Mouse (Mus musculus): ENCODE measurements around the gene Pygb. TPM values are rescaled to one million over a fixed set of nuclear protein-coding genes. Genes with fewer than 3 reads are reported as not detected.

Pygb gene
- total and polyA plus RNA-seq, 2 experiments from 2014 or later: 282 to 581 TPM

GRCm38 (mm10) chr2:150858724-150859487 is 72.4 kb downstream of the Pygb start:
- Histone ChIP-seq H3K9ac (replicated peaks; ENCODE audit: low read depth, low read length) (no peak overlapping the region), H3K4me2 (ENCODE audit: low read depth, low read length) (no peak overlapping the region), H3K4me1 (ENCODE audit: control insufficient read depth, insufficient read depth) (no peaks in the 10 kb centered on the region), H3K27ac (ENCODE audit: low read depth) (no peak overlapping the region), H3K27me3 (ENCODE audit: control insufficient read depth, insufficient read depth, low read length) (no peaks in the 10 kb centered on the region), H3K4me3 (ENCODE audit: low read depth, low read length) (no peak overlapping the region), H3K9me3 (replicated peaks; ENCODE audit: control insufficient read depth, low read length) (no peaks in the 10 kb centered on the region), H3K36me3 (replicated peaks; ENCODE audit: control insufficient read depth, insufficient read depth, low read length) (0 out of 2 replicates have a peak, but pooled peaks cover 4% of the 10 kb centered on the region)
- DNase-seq (ENCODE audit: low spot score): no peak
- WGBS: 82% methylated on average over 9 of the region's 9 CpGs
- TF ChIP-seq EP300 (IDR thresholded peaks at IDR 0.05; ENCODE audit: low read depth) (no peak), CTCF (IDR thresholded peaks at IDR 0.05; ENCODE audit: low read depth) (no peak)
- no peak for ATAC-seq (ENCODE audit: insufficient read depth, low read depth)

- TF ChIP-seq EP300 (IDR thresholded peaks at IDR 0.05; ENCODE audit: low read depth): no peak
- no peak for TF ChIP-seq CTCF (IDR thresholded peaks at IDR 0.05; ENCODE audit: low read depth)
- Histone ChIP-seq H3K9ac (replicated peaks; ENCODE audit: low read depth, low read length) (no peak overlapping the region), H3K4me3 (ENCODE audit: low read depth, low read length) (no peak overlapping the region), H3K27me3 (ENCODE audit: control insufficient read depth, insufficient read depth, low read length) (no peaks in the 10 kb centered on the region), H3K9me3 (replicated peaks; ENCODE audit: control insufficient read depth, low read length) (no peaks in the 10 kb centered on the region), H3K4me2 (ENCODE audit: low read depth, low read length) (no peak overlapping the region), H3K36me3 (replicated peaks; ENCODE audit: control insufficient read depth, insufficient read depth, low read length) (0 out of 2 replicates have a peak, but pooled peaks cover 4% of the 10 kb centered on the region), H3K27ac (ENCODE audit: low read depth) (no peak overlapping the region), H3K4me1 (ENCODE audit: control insufficient read depth, insufficient read depth) (no peaks in the 10 kb centered on the region)
- ATAC-seq (ENCODE audit: insufficient read depth, low read depth): no peak
- 69% methylated on average over 11 of the region's 11 CpGs for WGBS
- no peak for DNase-seq (ENCODE audit: low spot score)
These were observed 73.4 kb downstream of the Pygb start for GRCm38 (mm10) chr2:150859709-150860470.

DNA sequence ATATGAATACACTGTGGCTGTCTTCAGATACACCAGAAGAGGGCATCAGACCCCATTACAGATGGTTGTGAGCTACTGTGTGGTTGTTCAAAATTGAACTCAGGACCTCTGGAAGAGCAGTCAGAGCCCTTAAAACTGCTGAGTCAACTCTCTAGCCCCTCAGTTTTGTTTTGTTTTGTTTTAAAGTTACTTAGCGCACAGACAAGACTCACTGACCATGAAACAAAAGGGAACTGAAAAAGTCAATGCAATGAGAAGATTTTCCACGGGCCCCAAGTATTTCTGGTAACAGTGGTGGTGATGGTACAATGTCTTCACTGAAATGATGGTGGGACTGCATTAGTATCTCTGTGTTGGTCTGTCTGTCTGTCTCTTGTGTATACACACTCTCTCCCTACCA is 74.6 kb downstream of the Pygb start:
- WGBS: 86% methylated on average over 2 of the region's 2 CpGs
- no peak overlapping the region for H3K27ac ChIP-seq (ENCODE audit: low read depth)
- TF ChIP-seq EP300 (IDR thresholded peaks at IDR 0.05; ENCODE audit: low read depth) (no peak), CTCF (IDR thresholded peaks at IDR 0.05; ENCODE audit: low read depth) (no peak)
- no peak overlapping the region for H3K9ac ChIP-seq (replicated peaks; ENCODE audit: low read depth, low read length)
- no peaks in the 10 kb centered on the region for H3K4me1 ChIP-seq (ENCODE audit: control insufficient read depth, insufficient read depth)
- no peaks in the 10 kb centered on the region for H3K27me3 ChIP-seq (ENCODE audit: control insufficient read depth, insufficient read depth, low read length)
- DNase-seq (ENCODE audit: low spot score) (no peak), ATAC-seq (ENCODE audit: insufficient read depth, low read depth) (no peak)
- H3K4me2 ChIP-seq (ENCODE audit: low read depth, low read length): no peak overlapping the region
- no peak overlapping the region for H3K4me3 ChIP-seq (ENCODE audit: low read depth, low read length)
- H3K36me3 ChIP-seq (replicated peaks; ENCODE audit: control insufficient read depth, insufficient read depth, low read length): no peaks in the 10 kb centered on the region
- H3K9me3 ChIP-seq (replicated peaks; ENCODE audit: control insufficient read depth, low read length): no peaks in the 10 kb centered on the region

GRCm38 (mm10) chr2:150867021-150867420 is 80.5 kb downstream of the Pygb start:
- TF ChIP-seq EP300 (IDR thresholded peaks at IDR 0.05; ENCODE audit: low read depth) (no peak), CTCF (IDR thresholded peaks at IDR 0.05; ENCODE audit: low read depth) (no peak)
- Histone ChIP-seq H3K27me3 (ENCODE audit: control insufficient read depth, insufficient read depth, low read length) (no peaks in the 10 kb centered on the region), H3K4me1 (ENCODE audit: control insufficient read depth, insufficient read depth) (no peaks in the 10 kb centered on the region), H3K9ac (replicated peaks; ENCODE audit: low read depth, low read length) (no peak overlapping the region), H3K4me3 (ENCODE audit: low read depth, low read length) (no peak overlapping the region), H3K9me3 (replicated peaks; ENCODE audit: control insufficient read depth, low read length) (no peaks in the 10 kb centered on the region), H3K36me3 (replicated peaks; ENCODE audit: control insufficient read depth, insufficient read depth, low read length) (no peaks in the 10 kb centered on the region), H3K27ac (ENCODE audit: low read depth) (no peak overlapping the region), H3K4me2 (ENCODE audit: low read depth, low read length) (no peak overlapping the region)
- 94% methylated on average over 2 of the region's 2 CpGs for WGBS
- no peak for DNase-seq (ENCODE audit: low spot score)
- ATAC-seq (ENCODE audit: insufficient read depth, low read depth): no peak

- Histone ChIP-seq H3K4me2 (ENCODE audit: low read depth, low read length) (no peak overlapping the region), H3K9me3 (replicated peaks; ENCODE audit: control insufficient read depth, low read length) (no peaks in the 10 kb centered on the region), H3K36me3 (replicated peaks; ENCODE audit: control insufficient read depth, insufficient read depth, low read length) (no peaks in the 10 kb centered on the region), H3K4me3 (ENCODE audit: low read depth, low read length) (no peak overlapping the region), H3K4me1 (ENCODE audit: control insufficient read depth, insufficient read depth) (no peaks in the 10 kb centered on the region), H3K27ac (ENCODE audit: low read depth) (no peak overlapping the region), H3K27me3 (ENCODE audit: control insufficient read depth, insufficient read depth, low read length) (no peaks in the 10 kb centered on the region), H3K9ac (replicated peaks; ENCODE audit: low read depth, low read length) (no peak overlapping the region)
- DNase-seq (ENCODE audit: low spot score) (no peak), ATAC-seq (ENCODE audit: insufficient read depth, low read depth) (no peak)
- TF ChIP-seq CTCF (IDR thresholded peaks at IDR 0.05; ENCODE audit: low read depth) (no peak), EP300 (IDR thresholded peaks at IDR 0.05; ENCODE audit: low read depth) (no peak)
- 72% methylated on average over 1 of the region's 1 CpGs for WGBS
These were observed 82.9 kb downstream of the Pygb start for GRCm38 (mm10) chr2:150869446-150869845.

Measured in heart, postnatal 0 days (tissue).